Mouse (Mus musculus) heart, adult 10 weeks (tissue): ENCODE data around the gene Fthl17b. TPM values are rescaled to one million over a fixed set of nuclear protein-coding genes. Genes with fewer than 3 reads are reported as not detected.

Experiments
- polyA plus RNA-seq: library from polyadenylated mRNA; stranded (reverse); fragments of 350-450 nt; fragmentation: Illumina TruSeq; extraction: RNeasy Lipid Tissue Mini Kit (QIAGEN cat#74804); gene quantifications from one replicate; pipeline ENCODE4 v1.2.3, GENCODE M21; 2014; ENCODE audit warnings: low read depth, low replicate concordance

Gene Fthl17b
- not detected for polyA plus RNA-seq

DNA sequence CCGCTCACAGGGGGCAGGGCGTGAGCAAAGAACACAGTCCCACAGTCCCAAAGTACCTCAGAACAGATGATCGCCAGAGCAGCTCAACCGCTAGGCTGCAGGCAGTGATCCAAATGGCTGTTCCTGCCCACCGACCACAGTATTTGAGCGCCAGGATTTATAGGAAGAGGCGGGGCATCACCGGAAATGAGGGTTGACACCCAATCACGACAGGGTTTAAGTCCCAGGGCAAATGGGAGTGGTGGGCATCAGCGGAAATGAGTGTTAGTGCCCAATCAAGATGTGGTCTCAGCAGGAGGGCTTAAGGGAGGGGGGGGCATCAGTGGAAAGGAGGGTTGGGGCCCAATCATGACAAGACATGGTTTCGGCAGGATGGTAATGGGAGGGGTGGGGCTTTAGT is at the start of gene Fthl17b:
Gene Fthl17b, minus strand, starts transcription at position 101 of the 400 bp plus-strand sequence.

DNA sequence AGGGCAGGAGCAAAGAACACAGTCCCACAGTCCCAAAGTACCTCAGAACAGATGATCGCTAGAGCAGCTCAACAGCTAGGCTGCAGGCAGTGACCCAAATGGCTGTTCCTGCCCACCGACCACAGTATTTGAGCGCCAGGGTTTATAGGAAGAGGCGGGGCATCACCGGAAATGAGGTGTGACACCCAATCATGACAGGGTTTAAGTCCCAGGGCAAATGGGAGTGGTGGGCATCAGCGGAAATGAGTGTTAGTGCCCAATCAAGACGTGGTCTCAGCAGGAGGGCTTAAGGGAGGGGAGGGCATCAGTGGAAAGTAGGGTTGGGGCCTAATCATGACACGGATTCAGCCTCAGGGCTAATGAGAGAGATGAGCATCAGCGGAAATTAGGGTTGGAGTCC is 23.9 kb upstream of the Fthl17b start, which contains the start of gene Fthl17d:
Gene Fthl17d, minus strand, starts transcription at position 101 of the 400 bp plus-strand sequence.

DNA sequence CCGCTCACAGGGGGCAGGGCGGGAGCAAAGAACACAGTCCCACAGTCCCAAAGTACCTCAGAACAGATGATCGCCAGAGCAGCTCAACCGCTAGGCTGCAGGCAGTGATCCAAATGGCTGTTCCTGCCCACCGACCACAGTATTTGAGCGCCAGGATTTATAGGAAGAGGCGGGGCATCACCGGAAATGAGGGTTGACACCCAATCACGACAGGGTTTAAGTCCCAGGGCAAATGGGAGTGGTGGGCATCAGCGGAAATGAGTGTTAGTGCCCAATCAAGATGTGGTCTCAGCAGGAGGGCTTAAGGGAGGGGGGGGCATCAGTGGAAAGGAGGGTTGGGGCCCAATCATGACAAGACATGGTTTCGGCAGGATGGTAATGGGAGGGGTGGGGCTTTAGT is 13.7 kb upstream of the Fthl17b start, which contains the start of gene Fthl17c:
Gene Fthl17c, minus strand, starts transcription at position 101 of the 400 bp plus-strand sequence.

Other genes starting within 250 kb of the Fthl17b start
- not detected for gene Ssx9, start 214.5 kb downstream of the Fthl17b start, polyA plus RNA-seq
- gene Ssxb5, start 159.3 kb downstream of the Fthl17b start, polyA plus RNA-seq: not detected
- not detected for gene Gm6592, start 119.0 kb downstream of the Fthl17b start, polyA plus RNA-seq
- not detected for gene Gm5751, start 88.7 kb downstream of the Fthl17b start, polyA plus RNA-seq
- gene B630019K06Rik, start 70.6 kb downstream of the Fthl17b start, polyA plus RNA-seq: 0.79 TPM
- not detected for gene Fthl17c, start 13.6 kb upstream of the Fthl17b start, polyA plus RNA-seq
- not detected for gene Fthl17d, start 23.8 kb upstream of the Fthl17b start, polyA plus RNA-seq
- not detected for gene Fthl17e, start 70.5 kb upstream of the Fthl17b start, polyA plus RNA-seq
- not detected for gene Fthl17f, start 100.0 kb upstream of the Fthl17b start, polyA plus RNA-seq
- not detected for gene 4930402K13Rik, start 141.6 kb upstream of the Fthl17b start, polyA plus RNA-seq
- 2.1 TPM for gene Lancl3, start 236.9 kb upstream of the Fthl17b start, polyA plus RNA-seq